Mouse (Mus musculus): Measurements from ENCODE around the gene Cfap97. TPM values are rescaled to one million over a fixed set of nuclear protein-coding genes. Genes with fewer than 3 reads are reported as not detected.
A peak's percentile ranks its signal among the peaks of the same experiment; 100 is the strongest.

The Cfap97 gene
- total and polyA plus RNA-seq, 3 experiments: 8.5 to 9.3 TPM; not detected in 1

- Histone ChIP-seq H3K4me1 (ENCODE audit: control insufficient read depth in 1 of 2, insufficient read depth in 2 of 2, low read length in 2 of 2) (peaks cover 4 to 15% of the 10 kb centered on the region in 2 experiments; a peak in 3 of 4 replicates), H3K27me3 (ENCODE audit: control insufficient read depth in 1 of 2, insufficient read depth in 2 of 2, low read length in 2 of 2) (no peaks in the 10 kb centered on the region; a peak in 1 of 4 replicates), H3K27ac (ENCODE audit: control insufficient read depth, low read depth, low read length) (no peak overlapping the region), H3K9me3 (replicated peaks; ENCODE audit: insufficient read depth, low read length) (no peaks in the 10 kb centered on the region), H3K4me3 (ENCODE audit: control insufficient read depth in 1 of 2, insufficient read depth in 1 of 2, low read depth in 2 of 2, low read length in 2 of 2) (no peak overlapping the region), H3K9ac (ENCODE audit: control insufficient read depth, low read depth, low read length, poor library complexity, severe bottlenecking) (no peak overlapping the region), H3K36me3 (ENCODE audit: control insufficient read depth in 1 of 2, insufficient read depth in 2 of 2, low read length in 2 of 2) (peaks cover 2 to 21% of the 10 kb centered on the region in 2 experiments; a peak in 3 of 4 replicates), H3K79me2 (ENCODE audit: control insufficient read depth, insufficient read depth, low read length, poor library complexity) (peaks cover 17% of the 10 kb centered on the region)
- TF ChIP-seq NELFE (IDR thresholded peaks at IDR 0.05; ENCODE audit: low read depth, low read length) (no peak), POLR2A (IDR thresholded peaks at IDR 0.05; ENCODE audit: control insufficient read depth in 1 of 2, insufficient read depth in 1 of 2, low read depth in 1 of 2, low read length in 2 of 2, poor library complexity in 1 of 2) (no peak), MYC (IDR thresholded peaks at IDR 0.05; ENCODE audit: low read depth, low read length) (no peak), JUND (IDR thresholded peaks at IDR 0.05; ENCODE audit: low read depth, low read length) (no peak), E2F4 (IDR thresholded peaks at IDR 0.05; ENCODE audit: borderline replicate concordance, low read depth, low read length) (no peak), GABPA (IDR thresholded peaks at IDR 0.05; ENCODE audit: low read depth, low read length) (no peak), UBTF (IDR thresholded peaks at IDR 0.05; ENCODE audit: borderline replicate concordance, insufficient read depth, low read depth, low read length) (no peak), TAL1 (IDR thresholded peaks at IDR 0.05; ENCODE audit: low read length) (no peak), SMC3 (IDR thresholded peaks at IDR 0.05; ENCODE audit: low read depth, low read length) (no peak), ZMIZ1 (IDR thresholded peaks at IDR 0.05; ENCODE audit: low read depth, low read length) (no peak), ELF1 (IDR thresholded peaks at IDR 0.05; ENCODE audit: low read depth, low read length) (no peak), CHD2 (IDR thresholded peaks at IDR 0.05; ENCODE audit: low read length) (no peak)
- no peak for DNase-seq (ENCODE audit: low read depth, low spot score)
These were observed 62.5 kb downstream of the Cfap97 start for GRCm38 (mm10) chr8:46213971-46214480.

DNA sequence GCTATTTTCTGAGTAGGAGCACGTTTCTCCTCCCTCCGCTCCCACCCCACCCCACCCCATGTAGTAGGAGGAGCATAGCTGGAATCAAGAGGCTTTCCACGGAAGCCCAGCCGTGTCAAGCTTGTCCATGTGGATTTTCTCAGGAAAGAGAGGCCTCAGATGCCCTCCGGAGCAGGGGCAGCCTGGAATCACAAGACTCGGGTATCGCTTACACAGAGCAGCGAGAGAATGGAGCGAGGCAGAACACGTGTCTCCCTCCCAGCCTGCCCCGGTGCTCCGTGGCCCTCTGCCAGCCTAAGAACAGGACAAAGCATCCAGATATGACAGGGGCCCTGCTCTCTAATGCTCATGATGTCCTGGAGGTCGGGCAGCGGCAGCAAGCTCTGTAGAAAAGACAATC lies 65.3 kb downstream of the Cfap97 start:
- peak overlapping the region; percentile 72 to 84 for H3K4me3 ChIP-seq (ENCODE audit: control insufficient read depth in 1 of 2, insufficient read depth in 1 of 2, low read depth in 2 of 2, low read length in 2 of 2)
- H3K9me3 ChIP-seq (replicated peaks; ENCODE audit: insufficient read depth, low read length): no peaks in the 10 kb centered on the region
- H3K4me1 ChIP-seq (ENCODE audit: control insufficient read depth in 1 of 2, insufficient read depth in 2 of 2, low read length in 2 of 2): peaks cover 2 to 8% of the 10 kb centered on the region in 2 experiments; a peak in 3 of 4 replicates
- peak overlapping the region; percentile 59 for H3K27ac ChIP-seq (ENCODE audit: control insufficient read depth, low read depth, low read length)
- H3K27me3 ChIP-seq (ENCODE audit: control insufficient read depth in 1 of 2, insufficient read depth in 2 of 2, low read length in 2 of 2): no peaks in the 10 kb centered on the region; a peak in 2 of 4 replicates
- peak overlapping the region; percentile 91 for H3K9ac ChIP-seq (ENCODE audit: control insufficient read depth, low read depth, low read length, poor library complexity, severe bottlenecking)
- DNase-seq (ENCODE audit: low read depth, low spot score): peak; percentile 88
- no peaks in the 10 kb centered on the region; the same call in 1 of the 2 replicates for H3K79me2 ChIP-seq (ENCODE audit: control insufficient read depth, insufficient read depth, low read length, poor library complexity)
- peaks cover 0 to 10% of the 10 kb centered on the region in 2 experiments; a peak in 2 of 4 replicates for H3K36me3 ChIP-seq (ENCODE audit: control insufficient read depth in 1 of 2, insufficient read depth in 2 of 2, low read length in 2 of 2)
- TF ChIP-seq CHD1 (IDR thresholded peaks at IDR 0.05; ENCODE audit: low read depth, low read length): no peak
- peak; percentile 8 to 32; a peak in 1 of 4 replicates for TF ChIP-seq EP300 (IDR thresholded peaks at IDR 0.05; ENCODE audit: low read depth in 1 of 2, low read length in 2 of 2)
- TF ChIP-seq USF1 (IDR thresholded peaks at IDR 0.05; ENCODE audit: low read depth, low read length): peak; percentile 84
- TF ChIP-seq POLR2AphosphoS2 (IDR thresholded peaks at IDR 0.05; ENCODE audit: low read length): peak; percentile 68; the same call in 1 of the 2 replicates
- TF ChIP-seq ELF1 (IDR thresholded peaks at IDR 0.05; ENCODE audit: low read depth, low read length): no peak
- peak; percentile 95 for TF ChIP-seq MXI1 (IDR thresholded peaks at IDR 0.05; ENCODE audit: low read depth, low read length)
- peak; percentile 53; the same call in 1 of the 2 replicates for TF ChIP-seq ETS1 (IDR thresholded peaks at IDR 0.05; ENCODE audit: low read depth, low read length)
- no peak for TF ChIP-seq TAL1 (IDR thresholded peaks at IDR 0.05; ENCODE audit: low read length)
- peak; percentile 73 for TF ChIP-seq SIN3A (IDR thresholded peaks at IDR 0.05; ENCODE audit: low read length)
- TF ChIP-seq POLR2A (IDR thresholded peaks at IDR 0.05; ENCODE audit: control insufficient read depth in 1 of 2, insufficient read depth in 1 of 2, low read depth in 1 of 2, low read length in 2 of 2, poor library complexity in 1 of 2): peak in 1 of 2 experiments; percentile 73; a peak in 2 of 4 replicates
- TF ChIP-seq UBTF (IDR thresholded peaks at IDR 0.05; ENCODE audit: borderline replicate concordance, insufficient read depth, low read depth, low read length): no peak
- TF ChIP-seq HCFC1 (IDR thresholded peaks at IDR 0.05; ENCODE audit: low read depth, low read length): peak; percentile 57
- TF ChIP-seq RAD21 (IDR thresholded peaks at IDR 0.05; ENCODE audit: low read depth, low read length): no peak
- peak; percentile 28; the same call in 1 of the 2 replicates for TF ChIP-seq RCOR1 (IDR thresholded peaks at IDR 0.05; ENCODE audit: low read depth, low read length)
- no peak for TF ChIP-seq SMC3 (IDR thresholded peaks at IDR 0.05; ENCODE audit: low read depth, low read length)
- peak; percentile 68 for TF ChIP-seq NELFE (IDR thresholded peaks at IDR 0.05; ENCODE audit: low read depth, low read length)
- peak; percentile 97 for TF ChIP-seq MYC (IDR thresholded peaks at IDR 0.05; ENCODE audit: low read depth, low read length)
- 0 out of 2 replicates have a peak, but pooled peaks have one; percentile 40 for TF ChIP-seq TCF12 (IDR thresholded peaks at IDR 0.05; ENCODE audit: low read depth, low read length)
- peak; percentile 98 for TF ChIP-seq MAX (IDR thresholded peaks at IDR 0.05; ENCODE audit: low read length)
- TF ChIP-seq BHLHE40 (IDR thresholded peaks at IDR 0.05; ENCODE audit: borderline replicate concordance, low read depth, low read length): peak; percentile 21; the same call in 1 of the 2 replicates
- 0 out of 2 replicates have a peak, but pooled peaks have one; percentile 21 for TF ChIP-seq KAT2A (conservative IDR thresholded peaks at IDR 0.05; ENCODE audit: low read depth, low read length)
- TF ChIP-seq USF2 (IDR thresholded peaks at IDR 0.05; ENCODE audit: borderline replicate concordance in 1 of 2, insufficient read depth in 1 of 2, low read depth in 1 of 2, low read length in 2 of 2): 0 out of 4 replicates have a peak, but pooled peaks of 1 of the 2 experiments have one; percentile 26
- no peak for TF ChIP-seq E2F4 (IDR thresholded peaks at IDR 0.05; ENCODE audit: borderline replicate concordance, low read depth, low read length)
- peak; percentile 39; the same call in 1 of the 2 replicates for TF ChIP-seq MAZ (IDR thresholded peaks at IDR 0.05; ENCODE audit: low read depth, low read length)

Data from MEL (cell line).